Mouse (Mus musculus) lung, embryonic 15.5 days (tissue): ENCODE data around the gene Pld1. TPM values are rescaled to one million over a fixed set of nuclear protein-coding genes. Genes with fewer than 3 reads are reported as not detected.

Experiments
- ATAC-seq: fragments of 200-750 bp; cut with Nextera tagmentation; 2 replicates; pipeline ENCODE4 v1.8.0; 2017; ENCODE audit warnings: moderate number of reproducible peaks, borderline replicate concordance; ENCODE audit not compliant: low FRiP score, low TSS enrichment; ENCODE audit errors: extremely low read depth
- H3K27ac ChIP-seq: fragments of 300-500 bp; sonication (generic); 2 replicates; pipeline ENCODE4 v1.5.1; 2015; ENCODE audit warnings: moderate library complexity, mild to moderate bottlenecking, inconsistent platforms
- H3K27me3 ChIP-seq: fragments of 300-500 bp; sonication (generic); 2 replicates; pipeline ENCODE4 v1.6.1; 2015; ENCODE audit warnings: inconsistent platforms
- H3K36me3 ChIP-seq: fragments of 300-500 bp; sonication (generic); 2 replicates; pipeline ENCODE4 v1.6.1; 2015; ENCODE audit warnings: inconsistent platforms
- H3K4me1 ChIP-seq: fragments of 300-500 bp; sonication (generic); 2 replicates; pipeline ENCODE4 v1.6.1; 2015; ENCODE audit warnings: inconsistent platforms
- H3K4me2 ChIP-seq: fragments of 300-500 bp; sonication (generic); 2 replicates; pipeline ENCODE4 v1.6.1; 2015; ENCODE audit warnings: inconsistent platforms, mild to moderate bottlenecking, moderate library complexity
- H3K4me3 ChIP-seq: fragments of 300-500 bp; sonication (generic); 2 replicates; pipeline ENCODE4 v1.5.1; 2015; ENCODE audit warnings: mild to moderate bottlenecking, inconsistent platforms
- H3K9ac ChIP-seq: fragments of 300-500 bp; sonication (generic); 2 replicates; pipeline ENCODE4 v1.6.1; 2015; ENCODE audit warnings: inconsistent platforms
- H3K9me3 ChIP-seq: fragments of 300-500 bp; sonication (generic); 2 replicates; pipeline ENCODE4 v1.6.1; 2016; ENCODE audit warnings: inconsistent platforms
- WGBS: fragments of 180-500 bp; shearing (Covaris S2); methylation state at CpG from one replicate; pipeline ENCODE4 v1.1.7; 2015; 5-methylcytosine and 5-hydroxymethylcytosine counted together
- polyA plus RNA-seq: library from polyadenylated mRNA; unstranded; fragments of >200 nt; fragmentation: Nextera tagmentation; extraction: Ambion mirVana; gene quantifications from 2 replicates; pipeline ENCODE4 v1.2.1, GENCODE M21; 2015

Gene Pld1
- polyA plus RNA-seq, 1 experiment from 2014 or later: 9.0 TPM

GRCm38 (mm10) chr3:28111516-28111915, 173.0 kb downstream of the Pld1 start:
- Histone ChIP-seq H3K4me2 (no peak overlapping the region), H3K4me3 (no peak overlapping the region), H3K4me1 (0 out of 2 replicates have a peak, but pooled peaks cover 3% of the 10 kb centered on the region), H3K9me3 (no peaks in the 10 kb centered on the region), H3K36me3 (no peaks in the 10 kb centered on the region), H3K27ac (no peak overlapping the region), H3K27me3 (no peaks in the 10 kb centered on the region), H3K9ac (no peak overlapping the region)
- no peak for ATAC-seq
- WGBS: 25% methylated on average over 5 of the region's 5 CpGs

GRCm38 (mm10) chr3:28113881-28114280, 175.4 kb downstream of the Pld1 start:
- no peak for ATAC-seq

GRCm38 (mm10) chr3:28141716-28142115, 203.2 kb downstream of the Pld1 start:
- ATAC-seq: no peak
- Histone ChIP-seq H3K27ac (no peak overlapping the region), H3K27me3 (no peaks in the 10 kb centered on the region), H3K4me2 (no peak overlapping the region), H3K9me3 (no peaks in the 10 kb centered on the region), H3K4me1 (no peaks in the 10 kb centered on the region), H3K9ac (no peak overlapping the region), H3K36me3 (no peaks in the 10 kb centered on the region), H3K4me3 (no peak overlapping the region)
- 66% methylated on average over 5 of the region's 5 CpGs for WGBS

More at GRCm38 (mm10) chr3:28113881-28114280, 175.4 kb downstream of the Pld1 start:
- H3K36me3 ChIP-seq: no peaks in the 10 kb centered on the region
- H3K4me2 ChIP-seq: no peak overlapping the region
- H3K4me3 ChIP-seq: no peak overlapping the region
- no peaks in the 10 kb centered on the region for H3K4me1 ChIP-seq
- 86% methylated on average over 2 of the region's 2 CpGs for WGBS
- H3K9ac ChIP-seq: no peak overlapping the region
- no peak overlapping the region for H3K27ac ChIP-seq
- H3K9me3 ChIP-seq: no peaks in the 10 kb centered on the region
- H3K27me3 ChIP-seq: no peaks in the 10 kb centered on the region

GRCm38 (mm10) chr3:28142121-28142520, 203.6 kb downstream of the Pld1 start:
- H3K27ac ChIP-seq: no peak overlapping the region
- no peaks in the 10 kb centered on the region for H3K4me1 ChIP-seq
- no peaks in the 10 kb centered on the region for H3K9me3 ChIP-seq
- no peak overlapping the region for H3K9ac ChIP-seq
- no peaks in the 10 kb centered on the region for H3K36me3 ChIP-seq
- no peak overlapping the region for H3K4me3 ChIP-seq
- no peaks in the 10 kb centered on the region for H3K27me3 ChIP-seq
- WGBS: 66% methylated on average over 2 of the region's 2 CpGs
- no peak overlapping the region for H3K4me2 ChIP-seq
- ATAC-seq: no peak

GRCm38 (mm10) chr3:28144676-28145075, 206.2 kb downstream of the Pld1 start:
- Histone ChIP-seq H3K4me2 (no peak overlapping the region), H3K27ac (no peak overlapping the region), H3K9ac (no peak overlapping the region), H3K27me3 (no peaks in the 10 kb centered on the region), H3K36me3 (no peaks in the 10 kb centered on the region), H3K4me3 (no peak overlapping the region), H3K4me1 (no peaks in the 10 kb centered on the region), H3K9me3 (no peaks in the 10 kb centered on the region)
- peak; percentile 65; the same call in 1 of the 2 replicates for ATAC-seq

GRCm38 (mm10) chr3:28145461-28145860, 207.0 kb downstream of the Pld1 start:
- WGBS: 77% methylated on average over 3 of the region's 3 CpGs
- no peak overlapping the region for H3K4me2 ChIP-seq
- no peak overlapping the region for H3K9ac ChIP-seq
- H3K36me3 ChIP-seq: no peaks in the 10 kb centered on the region
- no peaks in the 10 kb centered on the region for H3K9me3 ChIP-seq
- ATAC-seq: no peak
- no peaks in the 10 kb centered on the region for H3K27me3 ChIP-seq
- no peak overlapping the region for H3K4me3 ChIP-seq
- no peaks in the 10 kb centered on the region for H3K4me1 ChIP-seq
- no peak overlapping the region for H3K27ac ChIP-seq

- no peaks in the 10 kb centered on the region for H3K9me3 ChIP-seq
- WGBS: 55% methylated on average over 2 of the region's 2 CpGs
- H3K27ac ChIP-seq: no peak overlapping the region
- no peaks in the 10 kb centered on the region for H3K36me3 ChIP-seq
- H3K4me1 ChIP-seq: no peaks in the 10 kb centered on the region
- H3K4me3 ChIP-seq: no peak overlapping the region
- H3K27me3 ChIP-seq: no peaks in the 10 kb centered on the region
- peak; percentile 52; the same call in 1 of the 2 replicates for ATAC-seq
- no peak overlapping the region for H3K9ac ChIP-seq
- H3K4me2 ChIP-seq: no peak overlapping the region
Measured at GRCm38 (mm10) chr3:28149656-28150256, 211.3 kb downstream of the Pld1 start.

- H3K9me3 ChIP-seq: no peaks in the 10 kb centered on the region
- H3K9ac ChIP-seq: no peak overlapping the region
- no peaks in the 10 kb centered on the region for H3K4me1 ChIP-seq
- WGBS: 63% methylated on average over 2 of the region's 2 CpGs
- no peak overlapping the region for H3K4me2 ChIP-seq
- no peak for ATAC-seq
- H3K4me3 ChIP-seq: no peak overlapping the region
- no peaks in the 10 kb centered on the region for H3K27me3 ChIP-seq
- no peaks in the 10 kb centered on the region for H3K36me3 ChIP-seq
- no peak overlapping the region for H3K27ac ChIP-seq
Measured at GRCm38 (mm10) chr3:28158006-28158405, 219.5 kb downstream of the Pld1 start.

GRCm38 (mm10) chr3:28158916-28159315, 220.4 kb downstream of the Pld1 start:
- no peak overlapping the region for H3K4me3 ChIP-seq
- H3K27ac ChIP-seq: no peak overlapping the region
- no peaks in the 10 kb centered on the region for H3K36me3 ChIP-seq
- WGBS: 87% methylated on average over 3 of the region's 3 CpGs
- H3K27me3 ChIP-seq: no peaks in the 10 kb centered on the region
- ATAC-seq: no peak
- no peak overlapping the region for H3K4me2 ChIP-seq
- H3K9ac ChIP-seq: no peak overlapping the region
- H3K9me3 ChIP-seq: no peaks in the 10 kb centered on the region
- H3K4me1 ChIP-seq: no peaks in the 10 kb centered on the region

- no peak overlapping the region for H3K4me3 ChIP-seq
- H3K36me3 ChIP-seq: no peaks in the 10 kb centered on the region
- H3K27ac ChIP-seq: no peak overlapping the region
- H3K4me1 ChIP-seq: no peaks in the 10 kb centered on the region
- no peaks in the 10 kb centered on the region for H3K27me3 ChIP-seq
- H3K9ac ChIP-seq: no peak overlapping the region
- ATAC-seq: no peak
- 92% methylated on average over 4 of the region's 4 CpGs for WGBS
- no peaks in the 10 kb centered on the region for H3K9me3 ChIP-seq
- no peak overlapping the region for H3K4me2 ChIP-seq
Measured at GRCm38 (mm10) chr3:28162346-28162745, 223.9 kb downstream of the Pld1 start.

GRCm38 (mm10) chr3:28164678-28165077, 226.2 kb downstream of the Pld1 start:
- Histone ChIP-seq H3K4me1 (no peaks in the 10 kb centered on the region), H3K4me3 (no peak overlapping the region), H3K36me3 (no peaks in the 10 kb centered on the region), H3K4me2 (no peak overlapping the region), H3K27me3 (no peaks in the 10 kb centered on the region), H3K9me3 (no peaks in the 10 kb centered on the region), H3K27ac (no peak overlapping the region), H3K9ac (no peak overlapping the region)
- 52% methylated on average over 1 of the region's 1 CpGs for WGBS
- no peak for ATAC-seq

- Histone ChIP-seq H3K4me3 (no peak overlapping the region), H3K9ac (no peak overlapping the region), H3K27me3 (no peaks in the 10 kb centered on the region), H3K4me1 (no peaks in the 10 kb centered on the region; the same call in 1 of the 2 replicates), H3K36me3 (no peaks in the 10 kb centered on the region), H3K4me2 (no peak overlapping the region), H3K27ac (no peak overlapping the region), H3K9me3 (no peaks in the 10 kb centered on the region)
- 0% methylated on average over 1 of the region's 1 CpGs for WGBS
- no peak for ATAC-seq
Measured at GRCm38 (mm10) chr3:28165598-28165997, 227.1 kb downstream of the Pld1 start.
